Mouse (Mus musculus): ENCODE measurements around the gene Gm13088. TPM values are rescaled to one million over a fixed set of nuclear protein-coding genes. Genes with fewer than 3 reads are reported as not detected.
"Not testable (repeated sequence)": the region's sequence is repeated elsewhere in the genome, so short reads cannot be mapped to it uniquely, and the experiment has no call there.

Gene Gm13088
- not detected for total RNA-seq (2022)

- DNase-seq (ENCODE audit: low spot score in 2 of 2) = not testable (repeated sequence)
Observed at GRCm38 (mm10) chr4:143657146-143657545, at the start of gene Gm13088. Gene Gm13088 (minus strand): TSS chr4:143657246.

DNA sequence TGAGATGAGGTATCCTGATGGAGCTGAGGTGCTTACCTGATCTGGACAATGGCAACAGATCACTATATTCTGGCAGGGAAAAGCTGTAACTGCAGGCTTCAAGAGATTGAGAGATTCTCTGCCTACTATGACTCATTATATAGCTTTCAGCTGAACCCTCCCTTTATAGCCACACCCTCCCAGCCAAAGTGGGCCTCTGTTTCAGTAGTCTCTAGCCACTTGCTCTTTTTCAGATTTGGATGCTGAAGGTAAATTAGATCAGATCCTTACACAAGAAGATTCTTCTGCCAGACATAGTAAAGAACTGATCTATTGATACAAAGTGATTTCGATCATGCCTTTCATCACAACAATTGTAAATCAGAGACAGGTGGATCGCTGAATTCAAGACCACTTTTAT is 45.6 kb upstream of the Gm13088 start, which contains the start of gene Gm13089:
Gene Gm13089, minus strand, starts transcription at position 101 of the 400 bp plus-strand sequence.
- DNase-seq (ENCODE audit: low spot score in 2 of 2) = no peak

DNA sequence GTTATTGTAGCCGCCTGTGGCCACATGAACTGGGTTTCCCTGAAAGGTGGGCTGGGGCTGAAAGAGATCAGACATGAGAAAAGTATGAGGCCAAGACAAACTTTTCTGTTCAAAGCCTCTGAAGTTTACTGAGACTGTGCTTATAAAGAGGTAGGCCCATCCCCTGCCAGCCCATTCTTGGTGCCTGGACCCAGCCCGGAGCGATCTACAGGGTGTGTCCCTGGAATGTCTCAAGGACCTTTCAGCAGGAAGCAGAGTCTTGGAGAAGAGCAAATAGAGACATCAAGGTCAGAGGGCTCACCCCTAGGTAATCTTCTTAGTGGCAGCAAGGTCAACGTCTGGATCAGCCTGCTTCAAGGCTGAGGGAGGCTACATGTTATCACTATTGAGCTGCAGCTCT is 38.9 kb downstream of the Gm13088 start:
- not testable (repeated sequence) for DNase-seq (ENCODE audit: low spot score in 2 of 2)

- DNase-seq (ENCODE audit: low spot score in 2 of 2) = not testable (repeated sequence)
Observed at GRCm38 (mm10) chr4:143614703-143615102, 42.3 kb downstream of the Gm13088 start, which contains the start of gene Gm13083. Gene Gm13083 (plus strand): TSS chr4:143615003.

DNA sequence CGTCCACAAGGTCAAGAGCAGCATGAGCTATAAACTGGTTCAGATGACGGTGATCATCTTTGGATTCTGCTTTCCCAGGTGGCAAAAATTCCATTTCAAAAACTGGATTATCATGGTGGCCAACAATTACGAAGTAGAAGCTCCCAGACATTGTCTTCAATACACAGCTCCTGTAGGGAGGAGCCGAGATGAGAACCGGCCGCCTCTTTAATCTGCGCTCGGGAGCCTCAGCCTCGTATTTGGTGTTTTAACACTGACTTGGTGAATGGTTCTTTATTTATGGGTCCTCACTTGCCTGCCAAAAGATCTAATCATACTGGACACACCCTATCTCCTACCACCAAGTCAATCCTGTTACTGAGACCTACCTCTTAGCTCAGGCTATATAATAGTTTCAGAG is 45.1 kb downstream of the Gm13088 start:
- not testable (repeated sequence) for DNase-seq (ENCODE audit: low spot score in 2 of 2)

Other genes starting within 250 kb of the Gm13088 start
- gene Pramef8, start 244.8 kb downstream of the Gm13088 start, total RNA-seq (2022) = 1 to 10 TPM; 6.2 to 9.2 (median 7.4) TPM
- gene Oog4, start 206.9 kb downstream of the Gm13088 start, total RNA-seq (2022) = not detected
- not detected for gene Gm13043, start 145.9 kb downstream of the Gm13088 start, total RNA-seq (2022)
- gene Gm13040, start 121.3 kb downstream of the Gm13088 start, total RNA-seq (2022) = not detected
- gene BC080695, start 105.5 kb downstream of the Gm13088 start, total RNA-seq (2022) = not detected
- not detected for gene Gm13057, start 105.5 kb downstream of the Gm13088 start, total RNA-seq (2022)
- gene Gm13083, start 42.2 kb downstream of the Gm13088 start, total RNA-seq (2022) = not detected
- gene Gm13089, start 45.5 kb upstream of the Gm13088 start, total RNA-seq (2022) = not detected
- gene Gm13078, start 62.2 kb upstream of the Gm13088 start, total RNA-seq (2022) = not detected
- gene Gm13023, start 132.1 kb upstream of the Gm13088 start, total RNA-seq (2022) = not detected
- not detected for gene Gm13084, start 158.8 kb upstream of the Gm13088 start, total RNA-seq (2022)
- gene Gm13103, start 189.3 kb upstream of the Gm13088 start, total RNA-seq (2022) = not detected
- not detected for gene Pramef6, start 243.1 kb upstream of the Gm13088 start, total RNA-seq (2022)